Mouse (Mus musculus): ENCODE results near the gene Usp53.

Usp53 gene

GRCm38 (mm10) chr3:122984249-122985182 lies at the start of gene Usp53:
Gene Usp53, minus strand, starts transcription at chr3:122984510.
- in situ Hi-C loops (cut with MboI; ENCODE audit: unreplicated experiment in 2 of 2): loop anchor here (5.0 to 10.0 kb wide), 3 partner anchors 60 to 523 kb away; partner anchors contain the start of genes 1810037I17Rik (in 1 of the 2) and Mettl14 (in 1 of the 2)

- in situ Hi-C loops (cut with MboI; ENCODE audit: unreplicated experiment in 2 of 2): no loop called here
Measured at GRCm38 (mm10) chr3:123033804-123034203, 49.5 kb upstream of the Usp53 start.

GRCm38 (mm10) chr3:123025634-123026033 lies 41.3 kb upstream of the Usp53 start:
- in situ Hi-C loops (cut with MboI; ENCODE audit: unreplicated experiment in 2 of 2): no loop called here

- in situ Hi-C loops (cut with MboI; ENCODE audit: unreplicated experiment in 2 of 2): no loop called here
Measured at GRCm38 (mm10) chr3:123024496-123025234, 40.4 kb upstream of the Usp53 start.

- in situ Hi-C loops (cut with MboI; ENCODE audit: unreplicated experiment in 2 of 2): no loop called here
Measured at GRCm38 (mm10) chr3:123018792-123019191, 34.5 kb upstream of the Usp53 start.

GRCm38 (mm10) chr3:123013476-123013875 lies 29.2 kb upstream of the Usp53 start:
- in situ Hi-C loops (cut with MboI; ENCODE audit: unreplicated experiment in 2 of 2): no loop called here

GRCm38 (mm10) chr3:123009417-123009816 lies 25.1 kb upstream of the Usp53 start:
- in situ Hi-C loops (cut with MboI; ENCODE audit: unreplicated experiment in 2 of 2): no loop called here

GRCm38 (mm10) chr3:123007386-123007785 lies 23.1 kb upstream of the Usp53 start:
- in situ Hi-C loops (cut with MboI; ENCODE audit: unreplicated experiment in 2 of 2): no loop called here

- in situ Hi-C loops (cut with MboI; ENCODE audit: unreplicated experiment in 2 of 2): no loop called here
Measured at GRCm38 (mm10) chr3:123001053-123001452, 16.7 kb upstream of the Usp53 start.

GRCm38 (mm10) chr3:122998511-122998910 lies 14.2 kb upstream of the Usp53 start:
- in situ Hi-C loops (cut with MboI; ENCODE audit: unreplicated experiment in 2 of 2): no loop called here

GRCm38 (mm10) chr3:122996968-122997367 lies 12.7 kb upstream of the Usp53 start:
- in situ Hi-C loops (cut with MboI; ENCODE audit: unreplicated experiment in 2 of 2): no loop called here

GRCm38 (mm10) chr3:122986906-122987305 lies 2.6 kb upstream of the Usp53 start:
- in situ Hi-C loops (cut with MboI; ENCODE audit: unreplicated experiment in 2 of 2): loop anchor here (5.0 to 10.0 kb wide), 3 partner anchors 62 to 520 kb away; partner anchors contain the start of genes 1810037I17Rik (in 1 of the 2) and Mettl14 (in 1 of the 2)

GRCm38 (mm10) chr3:122986386-122986785 lies 2.1 kb upstream of the Usp53 start:
- in situ Hi-C loops (cut with MboI; ENCODE audit: unreplicated experiment in 2 of 2): loop anchor here (5.0 to 10.0 kb wide), 3 partner anchors 62 to 521 kb away; partner anchors contain the start of genes 1810037I17Rik (in 1 of the 2) and Mettl14 (in 1 of the 2)

GRCm38 (mm10) chr3:122985183-122985944 lies 1.1 kb upstream of the Usp53 start:
- in situ Hi-C loops (cut with MboI; ENCODE audit: unreplicated experiment in 2 of 2): loop anchor here (5.0 to 10.0 kb wide), 3 partner anchors 61 to 522 kb away; partner anchors contain the start of genes 1810037I17Rik (in 1 of the 2) and Mettl14 (in 1 of the 2)

GRCm38 (mm10) chr3:122983849-122984248 lies 461 bp downstream of the Usp53 start:
- in situ Hi-C loops (cut with MboI; ENCODE audit: unreplicated experiment in 2 of 2): loop anchor here in 1 of 2 experiments (10.0 kb wide), 2 partner anchors 59 to 401 kb away; partner anchors contain the start of genes 1810037I17Rik and Mettl14

- in situ Hi-C loops (cut with MboI; ENCODE audit: unreplicated experiment in 2 of 2): no loop called here
Measured at GRCm38 (mm10) chr3:122975964-122976363, 8.3 kb downstream of the Usp53 start.

GRCm38 (mm10) chr3:122975363-122975762 lies 8.9 kb downstream of the Usp53 start:
- in situ Hi-C loops (cut with MboI; ENCODE audit: unreplicated experiment in 2 of 2): no loop called here

- in situ Hi-C loops (cut with MboI; ENCODE audit: unreplicated experiment in 2 of 2): no loop called here
Measured at GRCm38 (mm10) chr3:122974833-122975232, 9.5 kb downstream of the Usp53 start.

- in situ Hi-C loops (cut with MboI; ENCODE audit: unreplicated experiment in 2 of 2): no loop called here
Measured at GRCm38 (mm10) chr3:122972126-122972822, 12.0 kb downstream of the Usp53 start.
